Mouse (Mus musculus): ENCODE data around the gene Ifitm5. TPM values are rescaled to one million over a fixed set of nuclear protein-coding genes. Genes with fewer than 3 reads are reported as not detected.
"Not testable (repeated sequence)": the region's sequence is repeated elsewhere in the genome, so short reads cannot be mapped to it uniquely, and the experiment has no call there.

The Ifitm5 gene
- polyA plus RNA-seq, 1 experiment from 2014 or later, result 1.3 TPM

GRCm38 (mm10) chr7:140987182-140988138 lies 37.4 kb upstream of the Ifitm5 start:
- Histone ChIP-seq H3K27ac (ENCODE audit: low read depth) (no peak overlapping the region), H3K36me3 (ENCODE audit: insufficient read depth) (no peaks in the 10 kb centered on the region), H3K4me2 (no peak overlapping the region), H3K4me1 (ENCODE audit: insufficient read depth) (no peaks in the 10 kb centered on the region), H3K27me3 (ENCODE audit: insufficient read depth, low read length) (no peaks in the 10 kb centered on the region), H3K4me3 (ENCODE audit: low read depth, low read length) (no peak overlapping the region), H3K9me3 (ENCODE audit: low read depth, low read length) (no peaks in the 10 kb centered on the region), H3K9ac (no peak overlapping the region)
- 77% methylated on average over 17 of the region's 17 CpGs for WGBS
- ATAC-seq (ENCODE audit: insufficient read depth) (no peak), DNase-seq (no peak)
- no peak for TF ChIP-seq CTCF (IDR thresholded peaks at IDR 0.05; ENCODE audit: low read depth)

- Histone ChIP-seq H3K27me3 (ENCODE audit: insufficient read depth, low read length) (no peaks in the 10 kb centered on the region), H3K9ac (no peak overlapping the region), H3K4me1 (ENCODE audit: insufficient read depth) (no peaks in the 10 kb centered on the region), H3K27ac (ENCODE audit: low read depth) (no peak overlapping the region), H3K36me3 (ENCODE audit: insufficient read depth) (no peaks in the 10 kb centered on the region), H3K4me3 (ENCODE audit: low read depth, low read length) (no peak overlapping the region), H3K4me2 (no peak overlapping the region), H3K9me3 (ENCODE audit: low read depth, low read length) (no peaks in the 10 kb centered on the region)
- no peak for TF ChIP-seq CTCF (IDR thresholded peaks at IDR 0.05; ENCODE audit: low read depth)
- no peak for ATAC-seq (ENCODE audit: insufficient read depth)
- DNase-seq, result no peak
- 80% methylated on average over 7 of the region's 7 CpGs for WGBS
These were observed 32.9 kb upstream of the Ifitm5 start for GRCm38 (mm10) chr7:140982971-140983370.

- no peak for DNase-seq
- H3K4me1 ChIP-seq (ENCODE audit: insufficient read depth), result no peaks in the 10 kb centered on the region
- no peak overlapping the region for H3K27ac ChIP-seq (ENCODE audit: low read depth)
- H3K9ac ChIP-seq, result no peak overlapping the region
- no peaks in the 10 kb centered on the region for H3K27me3 ChIP-seq (ENCODE audit: insufficient read depth, low read length)
- no peaks in the 10 kb centered on the region for H3K9me3 ChIP-seq (ENCODE audit: low read depth, low read length)
- no peaks in the 10 kb centered on the region for H3K36me3 ChIP-seq (ENCODE audit: insufficient read depth)
- no peak overlapping the region for H3K4me3 ChIP-seq (ENCODE audit: low read depth, low read length)
- TF ChIP-seq CTCF (IDR thresholded peaks at IDR 0.05; ENCODE audit: low read depth), result no peak
- no peak for ATAC-seq (ENCODE audit: insufficient read depth)
- no peak overlapping the region for H3K4me2 ChIP-seq
- 89% methylated on average over 8 of the region's 8 CpGs for WGBS
These were observed 31.6 kb upstream of the Ifitm5 start for GRCm38 (mm10) chr7:140981704-140982103.

GRCm38 (mm10) chr7:140976720-140977119 lies 26.6 kb upstream of the Ifitm5 start:
- not testable (repeated sequence) for ATAC-seq (ENCODE audit: insufficient read depth)
- whole genome bisulfite sequencing, result 84% methylated on average over 9 of the region's 9 CpGs

DNA sequence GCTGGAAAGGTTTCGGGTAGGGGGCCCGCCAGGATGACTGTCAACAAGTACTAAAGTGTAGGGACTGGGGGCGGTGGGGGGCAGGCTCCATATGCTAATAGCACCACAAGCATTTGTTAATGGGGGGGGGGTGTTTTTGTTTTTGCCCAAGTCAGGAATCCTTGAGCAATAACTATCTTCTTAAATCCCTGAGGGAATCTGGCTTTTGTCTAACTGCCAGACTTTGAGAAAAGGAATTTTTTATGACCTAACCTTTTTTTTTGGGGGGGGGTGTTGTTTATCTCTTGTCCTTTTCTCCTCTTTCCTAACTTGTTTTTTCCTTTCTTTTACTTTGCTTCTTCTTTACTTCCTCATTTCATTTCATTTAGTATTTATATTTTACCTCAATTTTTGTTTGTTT lies 25.4 kb upstream of the Ifitm5 start:
- Histone ChIP-seq H3K9ac (no peak overlapping the region), H3K4me2 (no peak overlapping the region), H3K27me3 (ENCODE audit: insufficient read depth, low read length) (no peaks in the 10 kb centered on the region), H3K27ac (ENCODE audit: low read depth) (no peak overlapping the region), H3K4me3 (ENCODE audit: low read depth, low read length) (no peak overlapping the region), H3K36me3 (ENCODE audit: insufficient read depth) (no peaks in the 10 kb centered on the region), H3K4me1 (ENCODE audit: insufficient read depth) (0 out of 2 replicates have a peak, but pooled peaks cover 4% of the 10 kb centered on the region), H3K9me3 (ENCODE audit: low read depth, low read length) (no peaks in the 10 kb centered on the region)
- TF ChIP-seq CTCF (IDR thresholded peaks at IDR 0.05; ENCODE audit: low read depth), result no peak
- DNase-seq, result no peak
- WGBS, result 26% methylated on average over 3 of the region's 3 CpGs
- ATAC-seq (ENCODE audit: insufficient read depth), result no peak

More at GRCm38 (mm10) chr7:140976720-140977119, 26.6 kb upstream of the Ifitm5 start:
- not testable (repeated sequence) for H3K27me3 ChIP-seq (ENCODE audit: insufficient read depth, low read length); H3K4me3 ChIP-seq (ENCODE audit: low read depth, low read length); DNase-seq; H3K9me3 ChIP-seq (ENCODE audit: low read depth, low read length); H3K4me2 ChIP-seq; H3K4me1 ChIP-seq (ENCODE audit: insufficient read depth); H3K27ac ChIP-seq (ENCODE audit: low read depth); H3K36me3 ChIP-seq (ENCODE audit: insufficient read depth); H3K9ac ChIP-seq

- Histone ChIP-seq H3K4me3 (ENCODE audit: low read depth, low read length) (no peak overlapping the region), H3K27me3 (ENCODE audit: insufficient read depth, low read length) (no peaks in the 10 kb centered on the region), H3K36me3 (ENCODE audit: insufficient read depth) (no peaks in the 10 kb centered on the region), H3K9ac (no peak overlapping the region), H3K4me1 (ENCODE audit: insufficient read depth) (0 out of 2 replicates have a peak, but pooled peaks cover 4% of the 10 kb centered on the region), H3K27ac (ENCODE audit: low read depth) (no peak overlapping the region), H3K4me2 (no peak overlapping the region), H3K9me3 (ENCODE audit: low read depth, low read length) (no peaks in the 10 kb centered on the region)
- WGBS, result 20% methylated on average over 9 of the region's 9 CpGs
- TF ChIP-seq CTCF (IDR thresholded peaks at IDR 0.05; ENCODE audit: low read depth), result no peak
- no peak for DNase-seq
- ATAC-seq (ENCODE audit: insufficient read depth), result no peak
These were observed 24.8 kb upstream of the Ifitm5 start for GRCm38 (mm10) chr7:140974940-140975339.

- no peak for TF ChIP-seq CTCF (IDR thresholded peaks at IDR 0.05; ENCODE audit: low read depth)
- ATAC-seq (ENCODE audit: insufficient read depth) (no peak), DNase-seq (no peak)
- no peaks in the 10 kb centered on the region for H3K27me3 ChIP-seq (ENCODE audit: insufficient read depth, low read length)
- H3K4me1 ChIP-seq (ENCODE audit: insufficient read depth), result 0 out of 2 replicates have a peak, but pooled peaks cover 7% of the 10 kb centered on the region
- no peak overlapping the region for H3K4me3 ChIP-seq (ENCODE audit: low read depth, low read length)
- H3K36me3 ChIP-seq (ENCODE audit: insufficient read depth), result no peaks in the 10 kb centered on the region
- WGBS, result 45% methylated on average over 14 of the region's 14 CpGs
- no peak overlapping the region for H3K4me2 ChIP-seq
- no peaks in the 10 kb centered on the region for H3K9me3 ChIP-seq (ENCODE audit: low read depth, low read length)
- H3K9ac ChIP-seq, result no peak overlapping the region
- no peak overlapping the region; the same call in 1 of the 2 replicates for H3K27ac ChIP-seq (ENCODE audit: low read depth)
These were observed 23.5 kb upstream of the Ifitm5 start for GRCm38 (mm10) chr7:140973396-140974165.
